ENCODE assay signal across 8 mouse cellular contexts in the genomic region with DNA sequence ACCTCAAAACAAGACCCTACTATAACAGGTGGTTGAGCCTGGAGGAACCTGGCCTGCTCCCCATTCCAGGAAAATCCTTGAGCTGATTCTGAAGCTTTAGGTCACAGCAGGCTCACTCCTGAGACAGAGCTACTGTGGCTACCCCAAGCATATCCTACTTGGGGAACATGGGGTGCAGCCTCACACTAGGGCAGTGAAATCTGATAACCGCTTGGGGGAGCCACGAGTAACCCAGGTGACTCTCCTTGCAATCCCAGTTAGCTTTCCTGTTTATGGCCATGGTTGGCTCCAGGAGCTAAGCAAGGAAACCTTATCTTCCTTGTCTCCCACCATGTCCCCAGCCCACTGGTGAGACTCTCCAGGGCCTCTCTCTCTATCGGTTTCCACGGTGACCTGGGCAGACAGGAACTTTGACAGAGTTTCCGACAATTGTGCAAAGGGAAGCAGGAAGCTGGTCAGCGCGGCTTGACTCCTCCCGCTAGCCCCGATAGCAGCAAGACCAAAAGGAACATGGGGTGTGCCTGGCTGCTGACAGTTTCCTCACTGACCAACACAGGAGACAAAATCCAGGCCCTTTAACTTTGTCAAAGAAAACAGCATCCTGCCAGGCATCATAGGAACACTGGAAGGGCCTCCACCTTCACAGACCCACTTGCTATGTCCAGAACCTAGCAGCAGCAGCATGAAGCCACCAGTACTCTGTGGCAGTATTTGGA. TPM values are rescaled to one million over a fixed set of nuclear protein-coding genes. Genes with fewer than 3 reads are reported as not detected.
DNase-seq lines count a peak whose midpoint lies in the region; ATAC-seq lines count a peak whose summit lies in the region.

No protein-coding gene starts in this region.

- H3K9ac ChIP-seq in embryonic facial prominence, embryonic 15.5 days = no peak overlapping the region
- no peak overlapping the region for H3K9ac ChIP-seq in limb, embryonic 15.5 days
- no peak overlapping the region; the same call in 1 of the 2 replicates for H3K9ac ChIP-seq in midbrain, embryonic 14.5 days (replicated peaks; ENCODE audit: low read length)

- H3K27ac ChIP-seq in embryonic facial prominence, embryonic 15.5 days (replicated peaks) = peak overlapping the region; percentile 69
- peak overlapping the region; percentile 86 for H3K27ac ChIP-seq in hindbrain, embryonic 10.5 days
- H3K27ac ChIP-seq in limb, embryonic 15.5 days = peak overlapping the region; percentile 54
- peak overlapping the region; percentile 75 for H3K27ac ChIP-seq in midbrain, embryonic 14.5 days (replicated peaks; ENCODE audit: low read depth, low read length)

- no peak for ATAC-seq in embryonic facial prominence, embryonic 15.5 days (ENCODE audit: insufficient number of reproducible peaks, low FRiP score, low TSS enrichment, low read depth)
- no peak for ATAC-seq in limb, embryonic 15.5 days (ENCODE audit: insufficient number of reproducible peaks, low FRiP score, low TSS enrichment, low read depth)
- ATAC-seq in midbrain, embryonic 14.5 days (ENCODE audit: low FRiP score, low TSS enrichment) = no peak
- no peak for ATAC-seq in erythroid progenitor cell, adult 5-6 weeks (replicated peaks; ENCODE audit: low FRiP score, poor library complexity, severe bottlenecking)

- peak; percentile 65 to 71 for DNase-seq in adrenal gland, postnatal 36 days
- DNase-seq in hindbrain, embryonic 10.5 days (ENCODE audit: low spot score) = no peak
- DNase-seq in midbrain, embryonic 14.5 days = no peak
- DNase-seq in cerebellum, adult 8-10 months = no peak
- DNase-seq in left cerebral cortex, adult 8-10 months (ENCODE audit: low spot score in 2 of 2) = no peak

- no peak overlapping the region for H3K4me3 ChIP-seq in embryonic facial prominence, embryonic 15.5 days (replicated peaks)
- H3K4me3 ChIP-seq in hindbrain, embryonic 10.5 days = 0 out of 2 replicates have a peak overlapping the region, but pooled peaks have one; percentile 20
- H3K4me3 ChIP-seq in limb, embryonic 15.5 days = no peak overlapping the region
- H3K4me3 ChIP-seq in midbrain, embryonic 14.5 days (replicated peaks; ENCODE audit: low read depth, low read length) = no peak overlapping the region

- no peaks in the 10 kb centered on the region for H3K9me3 ChIP-seq in embryonic facial prominence, embryonic 15.5 days (replicated peaks)
- no peaks in the 10 kb centered on the region for H3K9me3 ChIP-seq in hindbrain, embryonic 10.5 days
- no peaks in the 10 kb centered on the region for H3K9me3 ChIP-seq in limb, embryonic 15.5 days
- no peaks in the 10 kb centered on the region for H3K9me3 ChIP-seq in midbrain, embryonic 14.5 days (ENCODE audit: control insufficient read depth, low read length)

- no peak overlapping the region for H3K4me2 ChIP-seq in embryonic facial prominence, embryonic 15.5 days (replicated peaks)
- H3K4me2 ChIP-seq in limb, embryonic 15.5 days = no peak overlapping the region
- no peak overlapping the region for H3K4me2 ChIP-seq in midbrain, embryonic 14.5 days (ENCODE audit: low read length)

- H3K27me3 ChIP-seq in embryonic facial prominence, embryonic 15.5 days = no peaks in the 10 kb centered on the region
- no peaks in the 10 kb centered on the region for H3K27me3 ChIP-seq in hindbrain, embryonic 10.5 days (ENCODE audit: insufficient read depth, poor library complexity, severe bottlenecking)
- H3K27me3 ChIP-seq in limb, embryonic 15.5 days = no peaks in the 10 kb centered on the region
- H3K27me3 ChIP-seq in midbrain, embryonic 14.5 days (ENCODE audit: control insufficient read depth, insufficient read depth, low read length) = no peaks in the 10 kb centered on the region

- H3K36me3 ChIP-seq in embryonic facial prominence, embryonic 15.5 days = peaks cover 98% of the 10 kb centered on the region
- H3K36me3 ChIP-seq in hindbrain, embryonic 10.5 days = peaks cover 100% of the 10 kb centered on the region
- peaks cover 99% of the 10 kb centered on the region for H3K36me3 ChIP-seq in limb, embryonic 15.5 days
- peaks cover 68% of the 10 kb centered on the region for H3K36me3 ChIP-seq in midbrain, embryonic 14.5 days (ENCODE audit: control insufficient read depth, insufficient read depth, low read length)

- WGBS in embryonic facial prominence, embryonic 15.5 days = 46% methylated on average over 9 of the region's 9 CpGs
- WGBS in hindbrain, embryonic 10.5 days = 41% methylated on average over 9 of the region's 9 CpGs
- 58% methylated on average over 9 of the region's 9 CpGs for WGBS in limb, embryonic 15.5 days
- WGBS in midbrain, embryonic 14.5 days = 31% methylated on average over 9 of the region's 9 CpGs

- H3K4me1 ChIP-seq in embryonic facial prominence, embryonic 15.5 days = no peaks in the 10 kb centered on the region
- H3K4me1 ChIP-seq in hindbrain, embryonic 10.5 days (replicated peaks) = peaks cover 54% of the 10 kb centered on the region
- no peaks in the 10 kb centered on the region for H3K4me1 ChIP-seq in limb, embryonic 15.5 days
- peaks cover 26% of the 10 kb centered on the region for H3K4me1 ChIP-seq in midbrain, embryonic 14.5 days (ENCODE audit: control insufficient read depth, insufficient read depth, low read length)

RNA-seq across cellular contexts. Expression of a gene that starts 29.9 kb away (rescaled TPM):
- total RNA-seq in adrenal gland, postnatal 36 days (2021) = 10 to 100 TPM; 63.2 to 63.3 TPM
- polyA plus RNA-seq in embryonic facial prominence, embryonic 15.5 days (2015; fragmentation: Nextera tagmentation; extraction: Ambion mirVana) = 25.9 and 27.0 TPM in 2 replicates
- 25.2 and 28.9 TPM in 2 replicates for polyA plus RNA-seq in hindbrain, embryonic 10.5 days (2016; fragmentation: Nextera tagmentation; extraction: Ambion mirVana)
- polyA plus RNA-seq in limb, embryonic 15.5 days (2015; fragmentation: Nextera tagmentation; extraction: Ambion mirVana) = 26.2 and 30.5 TPM in 2 replicates
- polyA plus RNA-seq in midbrain, embryonic 14.5 days (2014; fragmentation: Nextera tagmentation; extraction: Ambion mirVana) = 24.3 and 32.4 TPM in 2 replicates
- 13.0 TPM in 2 replicates for total RNA-seq in erythroid progenitor cell, adult 5-6 weeks (2015; ENCODE audit: low replicate concordance)
- total RNA-seq in erythroid progenitor cell, adult 5-6 weeks (2017; ENCODE audit: low replicate concordance) = 7.3 and 15.7 TPM in 2 replicates
- 10 to 100 TPM; 41.2 to 50.9 (median 43.0) TPM for total RNA-seq in left cerebral cortex, adult 8-10 months (2022)

RNA-seq across cellular contexts. Expression of a gene that starts 41.5 kb away (rescaled TPM):
- 10 to 100 TPM; 17.5 to 25.5 TPM for total RNA-seq in adrenal gland, postnatal 36 days (2021)
- 26.0 and 30.3 TPM in 2 replicates for polyA plus RNA-seq in embryonic facial prominence, embryonic 15.5 days (2015; fragmentation: Nextera tagmentation; extraction: Ambion mirVana)
- polyA plus RNA-seq in hindbrain, embryonic 10.5 days (2016; fragmentation: Nextera tagmentation; extraction: Ambion mirVana) = 39.1 and 46.4 TPM in 2 replicates
- 23.1 and 24.3 TPM in 2 replicates for polyA plus RNA-seq in limb, embryonic 15.5 days (2015; fragmentation: Nextera tagmentation; extraction: Ambion mirVana)
- 22.0 and 33.9 TPM in 2 replicates for polyA plus RNA-seq in midbrain, embryonic 14.5 days (2014; fragmentation: Nextera tagmentation; extraction: Ambion mirVana)
- total RNA-seq in erythroid progenitor cell, adult 5-6 weeks (2015; ENCODE audit: low replicate concordance) = 5.4 and 9.0 TPM in 2 replicates
- total RNA-seq in erythroid progenitor cell, adult 5-6 weeks (2017; ENCODE audit: low replicate concordance) = 1.5 and 6.0 TPM in 2 replicates
- 10 to 100 TPM; 23.3 to 28.8 (median 26.6) TPM for total RNA-seq in left cerebral cortex, adult 8-10 months (2022)

Comparison
In these comparisons a context has a peak if more than half of its experiments do, and no peak if none do; other contexts are left out.
1. DNase-seq: peak in adrenal gland, postnatal 36 days (2 of 2); none in hindbrain, embryonic 10.5 days (single experiment), midbrain, embryonic 14.5 days (single experiment), cerebellum, adult 8-10 months (single experiment) and left cerebral cortex, adult 8-10 months (0 of 2).
2. Peak in every context shown above with its lines, with median percentiles within 50 percentile points of each other: H3K27ac ChIP-seq.